Mouse (Mus musculus): ENCODE results near the gene Gm28539. TPM values are rescaled to one million over a fixed set of nuclear protein-coding genes. Genes with fewer than 3 reads are reported as not detected.
"Not testable (repeated sequence)": the region's sequence is repeated elsewhere in the genome, so short reads cannot be mapped to it uniquely, and the experiment has no call there.

Gm28539 gene
- total RNA-seq, 2 experiments from 2014 or later, result 8.8 to 16.9 TPM

GRCm38 (mm10) chr16:18849521-18850190 lies 13.3 kb downstream of the Gm28539 start:
- not testable (repeated sequence) for DNase-seq (ENCODE audit: low spot score in 2 of 2)

- peak in 1 of 2 experiments; percentile 29 for DNase-seq (ENCODE audit: low spot score in 2 of 2)
Observed at GRCm38 (mm10) chr16:18858551-18858950, 22.2 kb downstream of the Gm28539 start.

- no peak for DNase-seq (ENCODE audit: low spot score in 2 of 2)
Observed at GRCm38 (mm10) chr16:18860186-18860585, 23.8 kb downstream of the Gm28539 start.

DNA sequence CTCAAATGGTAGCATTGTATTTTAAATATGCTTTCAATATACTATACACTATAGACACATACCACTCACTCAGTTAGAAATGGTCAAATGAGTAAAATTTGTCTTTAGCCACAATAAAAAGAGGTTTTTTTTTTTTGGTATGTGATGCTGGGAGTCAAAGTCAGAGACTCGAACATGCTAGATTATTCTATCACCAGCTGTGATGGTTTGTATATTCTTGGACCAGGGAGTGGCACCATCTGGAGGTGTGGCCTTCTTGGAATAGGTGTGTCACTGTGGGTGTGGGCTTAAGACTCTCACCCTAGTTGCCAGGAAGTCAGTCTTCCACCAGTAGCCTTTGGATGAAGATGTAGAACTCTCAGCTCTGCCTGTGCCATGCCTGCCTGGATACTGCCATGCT lies 34.1 kb downstream of the Gm28539 start:
- DNase-seq (ENCODE audit: low spot score in 2 of 2), result not testable (repeated sequence)

GRCm38 (mm10) chr16:18876091-18876441 lies 39.7 kb downstream of the Gm28539 start:
- DNase-seq (ENCODE audit: low spot score in 2 of 2), result no peak

- DNase-seq (ENCODE audit: low spot score in 2 of 2), result peak; percentile 90 to 95
Observed at GRCm38 (mm10) chr16:18876442-18877308, 40.3 kb downstream of the Gm28539 start, which contains the start of the genes Mrpl40 and Hira. TSS of gene Mrpl40 (minus strand) at chr16:18876862. TSS of gene Hira (plus strand) at chr16:18877037.

- DNase-seq (ENCODE audit: low spot score in 2 of 2), result peak; percentile 60 to 69
Observed at GRCm38 (mm10) chr16:18877386-18878090, 41.2 kb downstream of the Gm28539 start.

- no peak for DNase-seq (ENCODE audit: low spot score in 2 of 2)
Observed at GRCm38 (mm10) chr16:18878091-18878720, 41.8 kb downstream of the Gm28539 start.

DNA sequence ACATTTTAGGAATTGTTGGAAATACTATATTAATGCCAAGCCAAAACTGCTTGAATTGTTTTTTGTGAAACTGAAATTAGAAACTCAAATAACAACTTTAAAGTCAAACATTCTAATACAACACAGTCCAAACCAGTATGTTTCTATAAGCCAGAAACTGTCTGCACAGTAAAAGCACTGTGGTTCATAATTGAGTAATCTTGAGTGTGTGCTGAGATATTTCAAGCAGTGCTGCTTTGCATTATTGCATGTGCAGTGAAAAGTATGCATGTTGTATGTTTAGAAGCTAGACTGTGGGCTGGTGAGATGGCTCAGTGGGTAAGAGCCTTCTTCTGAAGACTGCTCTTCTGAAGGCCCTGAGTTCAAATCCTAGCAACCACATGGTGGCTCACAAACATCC lies 47.7 kb downstream of the Gm28539 start:
- no peak for DNase-seq (ENCODE audit: low spot score in 2 of 2)

- no peak for DNase-seq (ENCODE audit: low spot score in 2 of 2)
Observed at GRCm38 (mm10) chr16:18893840-18894372, 57.5 kb downstream of the Gm28539 start.

DNA sequence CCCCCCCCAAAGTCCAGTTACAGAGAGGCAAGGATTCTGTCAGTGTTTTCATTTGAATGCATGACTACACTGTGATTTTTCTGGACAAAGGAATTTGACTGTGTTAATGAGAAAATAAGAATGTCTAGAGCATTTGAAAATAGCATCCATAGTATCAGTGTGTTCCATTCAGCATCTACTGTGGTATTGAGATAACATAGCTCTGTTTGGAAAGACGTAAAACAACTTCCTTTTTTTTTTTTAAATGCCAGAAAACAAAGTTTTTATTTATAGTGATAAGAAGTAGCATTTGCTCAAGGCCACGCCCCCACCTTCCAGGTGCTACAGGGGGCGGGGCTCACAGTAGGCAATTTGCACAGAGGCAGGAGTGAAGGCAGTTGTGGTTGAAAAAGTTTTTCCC lies 58.9 kb downstream of the Gm28539 start:
- no peak for DNase-seq (ENCODE audit: low spot score in 2 of 2)

DNA sequence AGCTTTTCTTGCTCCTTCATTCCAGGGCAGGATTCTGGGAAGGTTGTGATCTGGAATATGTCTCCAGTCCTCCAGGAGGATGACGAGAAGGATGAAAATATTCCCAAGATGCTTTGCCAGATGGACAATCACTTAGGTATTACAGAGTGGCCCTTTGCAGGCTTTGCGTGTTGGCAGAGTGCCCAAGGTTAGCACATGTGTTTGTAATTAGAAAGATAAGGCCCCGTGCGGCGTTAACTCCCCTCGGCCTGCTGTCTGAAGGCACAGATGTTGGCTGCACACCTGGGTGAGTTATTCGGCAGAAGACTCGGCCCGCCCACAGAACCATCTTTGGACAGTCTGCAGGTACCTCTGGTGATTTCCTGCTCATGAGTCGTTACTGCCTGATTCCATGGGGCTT lies 60.0 kb downstream of the Gm28539 start:
- no peak for DNase-seq (ENCODE audit: low spot score in 2 of 2)

- DNase-seq (ENCODE audit: low spot score in 2 of 2), result no peak
Observed at GRCm38 (mm10) chr16:18905648-18906047, 69.3 kb downstream of the Gm28539 start.

- DNase-seq (ENCODE audit: low spot score in 2 of 2), result no peak
Observed at GRCm38 (mm10) chr16:18916064-18916463, 79.7 kb downstream of the Gm28539 start.

DNA sequence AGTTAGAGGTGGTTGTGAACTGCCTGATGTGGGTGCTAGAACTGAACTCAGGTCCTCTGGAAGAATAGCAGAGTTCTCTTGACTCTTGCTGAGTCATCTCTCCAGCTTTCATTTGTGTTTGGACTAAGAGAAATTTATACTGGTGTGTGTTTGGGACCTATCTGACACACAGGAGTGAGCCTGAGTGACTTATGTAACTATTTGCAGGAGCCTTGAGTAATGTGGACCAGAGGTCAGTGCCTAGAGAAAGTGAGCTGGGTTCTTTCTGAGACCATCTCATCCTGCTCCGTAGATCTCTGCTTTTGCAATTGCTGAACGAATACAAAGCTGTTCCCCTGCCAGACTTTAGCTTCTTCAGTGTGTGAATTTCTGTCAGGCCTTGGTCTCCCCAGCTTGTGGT lies 85.4 kb downstream of the Gm28539 start:
- no peak for DNase-seq (ENCODE audit: low spot score in 2 of 2)

DNA sequence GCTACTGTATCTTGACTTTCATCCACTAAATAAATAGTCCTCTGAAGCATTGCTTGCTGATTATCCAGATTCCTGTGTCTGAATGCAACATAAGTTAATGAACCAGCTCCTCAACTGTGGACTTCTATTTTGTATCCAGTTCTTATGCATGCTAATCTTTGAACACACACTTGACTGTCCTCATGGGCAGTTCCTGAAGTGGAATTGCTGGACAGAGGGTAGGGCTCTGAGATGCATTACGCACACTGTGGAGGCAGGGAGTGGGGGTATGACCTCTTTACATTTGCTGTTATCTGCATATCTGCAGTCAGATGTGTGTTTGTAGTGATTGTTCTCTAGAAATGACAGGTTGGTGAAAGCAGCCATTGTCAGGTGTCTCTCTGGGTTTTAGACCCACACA lies 91.6 kb downstream of the Gm28539 start:
- DNase-seq (ENCODE audit: low spot score in 2 of 2), result no peak

- no peak for DNase-seq (ENCODE audit: low spot score in 2 of 2)
Observed at GRCm38 (mm10) chr16:18938321-18939082, 102.1 kb downstream of the Gm28539 start.

- DNase-seq (ENCODE audit: low spot score in 2 of 2), result no peak
Observed at GRCm38 (mm10) chr16:18943906-18944305, 107.5 kb downstream of the Gm28539 start.

GRCm38 (mm10) chr16:18948941-18949340 lies 112.6 kb downstream of the Gm28539 start:
- no peak for DNase-seq (ENCODE audit: low spot score in 2 of 2)

DNA sequence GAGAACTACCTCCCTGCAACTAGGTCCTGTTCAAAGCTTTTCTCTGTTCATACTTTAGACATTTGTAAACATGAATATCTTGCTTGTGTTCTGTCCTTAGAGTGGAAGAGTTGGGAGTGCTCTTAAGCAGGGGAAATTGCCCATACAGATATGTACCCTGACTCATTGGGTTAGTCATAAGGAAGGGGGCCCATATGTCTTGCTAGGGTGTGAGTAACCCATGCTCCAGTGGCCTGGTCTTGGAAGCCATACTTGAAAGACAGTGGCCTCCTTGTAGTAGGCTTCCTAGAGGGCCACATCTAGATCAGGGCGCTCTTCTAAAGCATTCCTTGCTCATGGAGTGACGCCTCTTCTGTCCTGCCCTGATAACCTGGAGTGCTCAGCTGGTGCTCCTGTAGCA lies 114.0 kb downstream of the Gm28539 start:
- no peak for DNase-seq (ENCODE audit: low spot score in 2 of 2)

Measured in layer of hippocampus, postnatal 10 days (tissue).